Mouse (Mus musculus) limb, embryonic 11.5 days (tissue): Measurements from ENCODE around the gene Fbrsl1. TPM values are rescaled to one million over a fixed set of nuclear protein-coding genes. Genes with fewer than 3 reads are reported as not detected.

Source experiments
- ATAC-seq: fragments of 200-750 bp; cut with Nextera tagmentation; 2 replicates; pipeline ENCODE4 v1.8.0; 2017; ENCODE audit warnings: low read depth; ENCODE audit not compliant: insufficient number of reproducible peaks, low FRiP score, low TSS enrichment
- DNase-seq: peaks from one replicate; pipeline ENCODE4 v3.0.0-alpha.2; 2015; ENCODE audit warnings: low spot score
- H3K27ac ChIP-seq: fragments of 300-500 bp; sonication (generic); replicated peaks from 2 replicates; pipeline ENCODE4 v1.5.1; 2014; ENCODE audit warnings: low read depth, mild to moderate bottlenecking, low read length
- H3K27me3 ChIP-seq: fragments of 300-500 bp; sonication (generic); 2 replicates; pipeline ENCODE4 v1.6.1; 2014; ENCODE audit warnings: mild to moderate bottlenecking, low read length, mixed read lengths; ENCODE audit not compliant: control insufficient read depth, insufficient read depth
- H3K36me3 ChIP-seq: fragments of 300-500 bp; sonication (generic); 2 replicates; pipeline ENCODE4 v1.6.1; 2014; ENCODE audit warnings: mild to moderate bottlenecking, low read length, moderate library complexity, mixed read lengths; ENCODE audit not compliant: control insufficient read depth, insufficient read depth
- H3K4me1 ChIP-seq: fragments of 300-500 bp; sonication (generic); 2 replicates; pipeline ENCODE4 v1.6.1; 2014; ENCODE audit warnings: low read length, mixed read lengths; ENCODE audit not compliant: control insufficient read depth, insufficient read depth
- H3K4me2 ChIP-seq: fragments of 300-500 bp; sonication (generic); 2 replicates; pipeline ENCODE4 v1.6.1; 2014; ENCODE audit warnings: low read depth, mild to moderate bottlenecking, moderate library complexity; ENCODE audit not compliant: severe bottlenecking
- H3K4me3 ChIP-seq: fragments of 300-500 bp; sonication (generic); 2 replicates; pipeline ENCODE4 v1.5.1; 2014; ENCODE audit warnings: low read depth, low read length
- H3K9ac ChIP-seq: fragments of 300-500 bp; sonication (generic); 2 replicates; pipeline ENCODE4 v1.6.1; 2014; ENCODE audit warnings: mild to moderate bottlenecking, low read length
- H3K9me3 ChIP-seq: fragments of 300-500 bp; sonication (generic); 2 replicates; pipeline ENCODE4 v1.6.1; 2016; ENCODE audit warnings: low read length; ENCODE audit not compliant: control insufficient read depth
- WGBS: fragments of 180-500 bp; shearing (Covaris S2); extraction: QIAGEN DNeasy Blood & Tissue Kit; methylation state at CpG from one replicate; pipeline ENCODE4 v1.1.7; 2014; 5-methylcytosine and 5-hydroxymethylcytosine counted together
- polyA plus RNA-seq: library from polyadenylated mRNA; unstranded; fragments of >200 nt; fragmentation: Nextera tagmentation; extraction: Ambion mirVana; gene quantifications from 2 replicates; pipeline ENCODE4 v1.2.1, GENCODE M21; 2014

Gene Fbrsl1
- polyA plus RNA-seq, 1 experiment from 2014 or later: 23.3 TPM

GRCm38 (mm10) chr5:110468296-110468695 lies 20.0 kb upstream of the Fbrsl1 start:
- H3K4me3 ChIP-seq: no peak overlapping the region
- H3K9ac ChIP-seq: no peak overlapping the region
- DNase-seq (no peak), ATAC-seq (no peak)
- no peaks in the 10 kb centered on the region; the same call in 1 of the 2 replicates for H3K4me1 ChIP-seq
- H3K27me3 ChIP-seq: no peaks in the 10 kb centered on the region
- H3K27ac ChIP-seq: no peak overlapping the region
- H3K4me2 ChIP-seq: no peak overlapping the region
- 87% methylated on average over 4 of the region's 4 CpGs for WGBS
- H3K9me3 ChIP-seq: no peaks in the 10 kb centered on the region
- H3K36me3 ChIP-seq: no peaks in the 10 kb centered on the region

- Histone ChIP-seq H3K4me1 (no peaks in the 10 kb centered on the region; the same call in 1 of the 2 replicates), H3K27me3 (no peaks in the 10 kb centered on the region), H3K9me3 (no peaks in the 10 kb centered on the region), H3K4me3 (no peak overlapping the region), H3K9ac (no peak overlapping the region), H3K4me2 (no peak overlapping the region), H3K36me3 (no peaks in the 10 kb centered on the region), H3K27ac (no peak overlapping the region)
- DNase-seq: no peak
- WGBS: 81% methylated on average over 6 of the region's 6 CpGs
- ATAC-seq: no peak
Observed at GRCm38 (mm10) chr5:110467725-110468124, 19.4 kb upstream of the Fbrsl1 start.

GRCm38 (mm10) chr5:110466531-110467424 lies 18.5 kb upstream of the Fbrsl1 start:
- no peak overlapping the region for H3K4me2 ChIP-seq
- no peaks in the 10 kb centered on the region for H3K9me3 ChIP-seq
- no peak overlapping the region for H3K9ac ChIP-seq
- H3K36me3 ChIP-seq: no peaks in the 10 kb centered on the region
- no peak for ATAC-seq
- H3K4me1 ChIP-seq: no peaks in the 10 kb centered on the region
- H3K27me3 ChIP-seq: no peaks in the 10 kb centered on the region
- no peak overlapping the region for H3K27ac ChIP-seq
- no peak overlapping the region for H3K4me3 ChIP-seq
- 70% methylated on average over 11 of the region's 11 CpGs for WGBS
- DNase-seq: no peak

GRCm38 (mm10) chr5:110462646-110463045 lies 14.3 kb upstream of the Fbrsl1 start:
- ATAC-seq (no peak), DNase-seq (no peak)
- Histone ChIP-seq H3K27me3 (no peaks in the 10 kb centered on the region), H3K27ac (no peak overlapping the region), H3K9ac (no peak overlapping the region), H3K4me3 (no peak overlapping the region), H3K9me3 (no peaks in the 10 kb centered on the region), H3K4me2 (no peak overlapping the region), H3K4me1 (no peaks in the 10 kb centered on the region), H3K36me3 (no peaks in the 10 kb centered on the region)
- 91% methylated on average over 2 of the region's 2 CpGs for WGBS

- no peaks in the 10 kb centered on the region for H3K36me3 ChIP-seq
- H3K4me1 ChIP-seq: no peaks in the 10 kb centered on the region
- H3K27me3 ChIP-seq: no peaks in the 10 kb centered on the region
- no peaks in the 10 kb centered on the region for H3K9me3 ChIP-seq
- H3K4me3 ChIP-seq: no peak overlapping the region
- no peak overlapping the region for H3K9ac ChIP-seq
- DNase-seq (no peak), ATAC-seq (no peak)
- H3K4me2 ChIP-seq: no peak overlapping the region
- H3K27ac ChIP-seq: no peak overlapping the region
- 80% methylated on average over 3 of the region's 3 CpGs for WGBS
Observed at GRCm38 (mm10) chr5:110458936-110459335, 10.6 kb upstream of the Fbrsl1 start.

GRCm38 (mm10) chr5:110455272-110455671 lies 7.0 kb upstream of the Fbrsl1 start:
- ATAC-seq: no peak
- no peak overlapping the region for H3K4me2 ChIP-seq

GRCm38 (mm10) chr5:110449294-110449693 lies 991 bp upstream of the Fbrsl1 start:
- Histone ChIP-seq H3K4me3 (peak overlapping the region; percentile 89; the same call in 1 of the 2 replicates), H3K27ac (no peak overlapping the region), H3K4me1 (peaks cover 8% of the 10 kb centered on the region; the same call in 1 of the 2 replicates), H3K9me3 (no peaks in the 10 kb centered on the region), H3K36me3 (no peaks in the 10 kb centered on the region), H3K4me2 (peak overlapping the region; percentile 94), H3K9ac (no peak overlapping the region), H3K27me3 (no peaks in the 10 kb centered on the region)
- ATAC-seq (no peak), DNase-seq (no peak)
- 48% methylated on average over 6 of the region's 6 CpGs for WGBS

More at GRCm38 (mm10) chr5:110455272-110455671, 7.0 kb upstream of the Fbrsl1 start:
- DNase-seq: no peak
- Histone ChIP-seq H3K27ac (no peak overlapping the region), H3K36me3 (no peaks in the 10 kb centered on the region), H3K4me1 (no peaks in the 10 kb centered on the region), H3K9me3 (no peaks in the 10 kb centered on the region), H3K27me3 (no peaks in the 10 kb centered on the region), H3K9ac (no peak overlapping the region), H3K4me3 (no peak overlapping the region)

GRCm38 (mm10) chr5:110447720-110448435 lies 425 bp downstream of the Fbrsl1 start:
- Histone ChIP-seq H3K27me3 (no peaks in the 10 kb centered on the region), H3K4me2 (peak overlapping the region; percentile 94), H3K9ac (peak overlapping the region; percentile 84), H3K36me3 (no peaks in the 10 kb centered on the region), H3K27ac (0 out of 2 replicates have a peak overlapping the region, but pooled peaks have one; percentile 42), H3K4me3 (peak overlapping the region; percentile 89), H3K9me3 (no peaks in the 10 kb centered on the region), H3K4me1 (peaks cover 8% of the 10 kb centered on the region; the same call in 1 of the 2 replicates)
- ATAC-seq (peak; percentile 4; the same call in 1 of the 2 replicates), DNase-seq (peak; percentile 42)
- under 1% methylated on average over 98 of the region's 98 CpGs for WGBS
